Mouse (Mus musculus): Measurements from ENCODE around the gene Fam172a.

- TF ChIP-seq CTCF (IDR thresholded peaks at IDR 0.05; ENCODE audit: extremely low read depth, insufficient read length, insufficient replicate concordance, low read depth, low read length) (no peak), POLR2A (IDR thresholded peaks at IDR 0.05; ENCODE audit: low read depth, low read length) (no peak)
Observed at GRCm38 (mm10) chr13:78210748-78211089, 508.9 kb downstream of the Fam172a start.

All from small intestine, adult 2 months (tissue).